Mouse (Mus musculus) heart, adult 2 months (tissue): ENCODE data around the gene Gsk3a.

Experiments
- CTCF ChIP-seq: fragments of 200-600 bp; IDR thresholded peaks from 2 replicates; pipeline ENCODE4 v1.8.1; 2022; ENCODE audit warnings: antibody characterized with exemption, mild to moderate bottlenecking, moderate library complexity
- EP300 ChIP-seq: fragments of 200-500 bp; IDR thresholded peaks from 2 replicates; pipeline ENCODE4 v1.6.1; 2011; ENCODE audit warnings: low read depth, low read length, control low read depth; ENCODE audit not compliant: insufficient read depth
- POLR2A ChIP-seq: fragments of 200-500 bp; IDR thresholded peaks from 2 replicates; pipeline ENCODE4 v1.6.1; 2011; ENCODE audit warnings: mild to moderate bottlenecking, low read depth, low read length, control low read depth; ENCODE audit not compliant: insufficient read depth

- no peak for TF ChIP-seq CTCF
- no peak for TF ChIP-seq EP300
- no peak for TF ChIP-seq POLR2A
Observed at GRCm38 (mm10) chr7:25180512-25180911, 57.1 kb downstream of the Gsk3a start.
